Mouse (Mus musculus) intestine, embryonic 15.5 days (tissue): ENCODE measurements around the gene Cda. TPM values are rescaled to one million over a fixed set of nuclear protein-coding genes. Genes with fewer than 3 reads are reported as not detected.

Source experiments
- ATAC-seq: fragments of 200-750 bp; cut with Nextera tagmentation; 2 replicates; pipeline ENCODE4 v1.8.0; 2017; ENCODE audit warnings: moderate TSS enrichment, moderate library complexity
- H3K27ac ChIP-seq: fragments of 300-500 bp; sonication (generic); 2 replicates; pipeline ENCODE4 v1.5.1; 2015; ENCODE audit warnings: mild to moderate bottlenecking, inconsistent platforms
- H3K27me3 ChIP-seq: fragments of 300-500 bp; sonication (generic); replicated peaks from 2 replicates; pipeline ENCODE4 v1.6.1; 2015; ENCODE audit warnings: inconsistent platforms
- H3K36me3 ChIP-seq: fragments of 300-500 bp; sonication (generic); 2 replicates; pipeline ENCODE4 v1.6.1; 2015; ENCODE audit warnings: inconsistent platforms
- H3K4me1 ChIP-seq: fragments of 300-500 bp; sonication (generic); replicated peaks from 2 replicates; pipeline ENCODE4 v1.6.1; 2015; ENCODE audit warnings: inconsistent platforms
- H3K4me2 ChIP-seq: fragments of 300-500 bp; sonication (generic); replicated peaks from 2 replicates; pipeline ENCODE4 v1.6.1; 2015; ENCODE audit warnings: mild to moderate bottlenecking, inconsistent platforms
- H3K4me3 ChIP-seq: fragments of 300-500 bp; sonication (generic); replicated peaks from 2 replicates; pipeline ENCODE4 v1.5.1; 2015; ENCODE audit warnings: inconsistent platforms
- H3K9ac ChIP-seq: fragments of 300-500 bp; sonication (generic); 2 replicates; pipeline ENCODE4 v1.6.1; 2015; ENCODE audit warnings: inconsistent platforms
- H3K9me3 ChIP-seq: fragments of 300-500 bp; sonication (generic); 2 replicates; pipeline ENCODE4 v1.6.1; 2016; ENCODE audit warnings: inconsistent platforms
- WGBS: fragments of 180-500 bp; shearing (Covaris S2); methylation state at CpG from one replicate; pipeline ENCODE4 v1.1.7; 2015; 5-methylcytosine and 5-hydroxymethylcytosine counted together
- polyA plus RNA-seq: library from polyadenylated mRNA; unstranded; fragments of >200 nt; fragmentation: Nextera tagmentation; extraction: Ambion mirVana; gene quantifications from 2 replicates; pipeline ENCODE4 v1.2.1, GENCODE M21; 2015

The Cda gene
- polyA plus RNA-seq, 1 experiment from 2014 or later: 26.5 TPM

GRCm38 (mm10) chr4:138344891-138345545 lies 22.8 kb downstream of the Cda start:
- ATAC-seq: no peak
- Histone ChIP-seq H3K4me1 (peaks cover 6% of the 10 kb centered on the region; the same call in 1 of the 2 replicates), H3K9ac (no peak overlapping the region), H3K36me3 (no peaks in the 10 kb centered on the region), H3K4me3 (no peak overlapping the region), H3K27me3 (no peaks in the 10 kb centered on the region), H3K4me2 (no peak overlapping the region), H3K9me3 (no peaks in the 10 kb centered on the region), H3K27ac (no peak overlapping the region)
- 84% methylated on average over 9 of the region's 9 CpGs for WGBS

- H3K4me3 ChIP-seq: no peak overlapping the region
- H3K27me3 ChIP-seq: no peaks in the 10 kb centered on the region
- peak overlapping the region; percentile 82 for H3K27ac ChIP-seq
- no peaks in the 10 kb centered on the region for H3K36me3 ChIP-seq
- peaks cover 6% of the 10 kb centered on the region; the same call in 1 of the 2 replicates for H3K4me1 ChIP-seq
- no peak overlapping the region for H3K9ac ChIP-seq
- WGBS: 67% methylated on average over 10 of the region's 10 CpGs
- H3K9me3 ChIP-seq: no peaks in the 10 kb centered on the region
- ATAC-seq: no peak
- no peak overlapping the region for H3K4me2 ChIP-seq
Observed at GRCm38 (mm10) chr4:138343341-138343837, 24.4 kb downstream of the Cda start.

GRCm38 (mm10) chr4:138342778-138343177 lies 25.0 kb downstream of the Cda start:
- Histone ChIP-seq H3K27me3 (no peaks in the 10 kb centered on the region), H3K4me2 (no peak overlapping the region), H3K9ac (no peak overlapping the region), H3K36me3 (no peaks in the 10 kb centered on the region), H3K4me1 (peaks cover 6% of the 10 kb centered on the region; the same call in 1 of the 2 replicates), H3K4me3 (no peak overlapping the region), H3K9me3 (no peaks in the 10 kb centered on the region), H3K27ac (peak overlapping the region; percentile 82)
- peak; percentile 93 for ATAC-seq
- WGBS: 51% methylated on average over 6 of the region's 6 CpGs

- ATAC-seq: no peak
- no peak overlapping the region for H3K9ac ChIP-seq
- H3K4me1 ChIP-seq: peaks cover 6% of the 10 kb centered on the region; the same call in 1 of the 2 replicates
- H3K27ac ChIP-seq: no peak overlapping the region
- no peaks in the 10 kb centered on the region for H3K9me3 ChIP-seq
- no peaks in the 10 kb centered on the region for H3K36me3 ChIP-seq
- WGBS: 77% methylated on average over 7 of the region's 7 CpGs
- no peak overlapping the region for H3K4me2 ChIP-seq
- no peaks in the 10 kb centered on the region for H3K27me3 ChIP-seq
- H3K4me3 ChIP-seq: no peak overlapping the region
Observed at GRCm38 (mm10) chr4:138342048-138342447, 25.7 kb downstream of the Cda start.

- Histone ChIP-seq H3K9me3 (no peaks in the 10 kb centered on the region), H3K9ac (no peak overlapping the region), H3K4me2 (no peak overlapping the region), H3K36me3 (no peaks in the 10 kb centered on the region), H3K4me3 (no peak overlapping the region), H3K27me3 (no peaks in the 10 kb centered on the region), H3K27ac (no peak overlapping the region), H3K4me1 (peaks cover 6% of the 10 kb centered on the region; the same call in 1 of the 2 replicates)
- no peak for ATAC-seq
- 73% methylated on average over 8 of the region's 8 CpGs for WGBS
Observed at GRCm38 (mm10) chr4:138341393-138341792, 26.4 kb downstream of the Cda start.

- WGBS: 37% methylated on average over 4 of the region's 4 CpGs
- ATAC-seq: no peak
- Histone ChIP-seq H3K4me2 (no peak overlapping the region), H3K4me1 (peaks cover 6% of the 10 kb centered on the region; the same call in 1 of the 2 replicates), H3K9me3 (no peaks in the 10 kb centered on the region), H3K36me3 (no peaks in the 10 kb centered on the region), H3K27me3 (no peaks in the 10 kb centered on the region), H3K9ac (no peak overlapping the region), H3K27ac (no peak overlapping the region), H3K4me3 (no peak overlapping the region)
Observed at GRCm38 (mm10) chr4:138339963-138340362, 27.8 kb downstream of the Cda start.

GRCm38 (mm10) chr4:138337341-138337740 lies 30.5 kb downstream of the Cda start:
- Histone ChIP-seq H3K4me1 (no peaks in the 10 kb centered on the region), H3K27ac (no peak overlapping the region), H3K4me2 (no peak overlapping the region), H3K36me3 (no peaks in the 10 kb centered on the region), H3K27me3 (no peaks in the 10 kb centered on the region), H3K4me3 (no peak overlapping the region), H3K9me3 (no peaks in the 10 kb centered on the region), H3K9ac (no peak overlapping the region)
- ATAC-seq: no peak
- WGBS: 62% methylated on average over 9 of the region's 9 CpGs

- no peak for ATAC-seq
- WGBS: 70% methylated on average over 5 of the region's 5 CpGs
- Histone ChIP-seq H3K9me3 (no peaks in the 10 kb centered on the region), H3K4me3 (no peak overlapping the region), H3K9ac (no peak overlapping the region), H3K4me2 (no peak overlapping the region), H3K27me3 (no peaks in the 10 kb centered on the region; the same call in 1 of the 2 replicates), H3K27ac (no peak overlapping the region), H3K36me3 (no peaks in the 10 kb centered on the region), H3K4me1 (no peaks in the 10 kb centered on the region)
Observed at GRCm38 (mm10) chr4:138336876-138337275, 30.9 kb downstream of the Cda start.

- Histone ChIP-seq H3K4me2 (no peak overlapping the region), H3K4me1 (no peaks in the 10 kb centered on the region), H3K9me3 (no peaks in the 10 kb centered on the region), H3K27me3 (no peaks in the 10 kb centered on the region; the same call in 1 of the 2 replicates), H3K27ac (no peak overlapping the region), H3K4me3 (no peak overlapping the region), H3K9ac (no peak overlapping the region), H3K36me3 (no peaks in the 10 kb centered on the region)
- ATAC-seq: no peak
- 86% methylated on average over 6 of the region's 6 CpGs for WGBS
Observed at GRCm38 (mm10) chr4:138335648-138336047, 32.1 kb downstream of the Cda start.

- no peaks in the 10 kb centered on the region for H3K9me3 ChIP-seq
- H3K4me2 ChIP-seq: no peak overlapping the region
- H3K27me3 ChIP-seq: no peaks in the 10 kb centered on the region; the same call in 1 of the 2 replicates
- ATAC-seq: no peak
- 77% methylated on average over 12 of the region's 12 CpGs for WGBS
- H3K4me1 ChIP-seq: no peaks in the 10 kb centered on the region
- H3K27ac ChIP-seq: no peak overlapping the region
- no peaks in the 10 kb centered on the region for H3K36me3 ChIP-seq
- no peak overlapping the region for H3K9ac ChIP-seq
- no peak overlapping the region for H3K4me3 ChIP-seq
Observed at GRCm38 (mm10) chr4:138335036-138335435, 32.8 kb downstream of the Cda start.

- peak; percentile 85 for ATAC-seq
- no peak overlapping the region for H3K9ac ChIP-seq
- no peak overlapping the region for H3K4me2 ChIP-seq
- no peaks in the 10 kb centered on the region; the same call in 1 of the 2 replicates for H3K27me3 ChIP-seq
- 62% methylated on average over 4 of the region's 4 CpGs for whole genome bisulfite sequencing
- H3K4me3 ChIP-seq: no peak overlapping the region
- no peaks in the 10 kb centered on the region for H3K9me3 ChIP-seq
- H3K4me1 ChIP-seq: no peaks in the 10 kb centered on the region
- no peak overlapping the region for H3K27ac ChIP-seq
- no peaks in the 10 kb centered on the region for H3K36me3 ChIP-seq
Observed at GRCm38 (mm10) chr4:138333135-138333534, 34.7 kb downstream of the Cda start.

- Histone ChIP-seq H3K27ac (no peak overlapping the region), H3K4me1 (no peaks in the 10 kb centered on the region), H3K27me3 (no peaks in the 10 kb centered on the region; the same call in 1 of the 2 replicates), H3K36me3 (no peaks in the 10 kb centered on the region), H3K9me3 (no peaks in the 10 kb centered on the region), H3K4me2 (no peak overlapping the region), H3K9ac (no peak overlapping the region), H3K4me3 (no peak overlapping the region)
- no peak for ATAC-seq
- WGBS: 81% methylated on average over 9 of the region's 9 CpGs
Observed at GRCm38 (mm10) chr4:138331647-138332046, 36.1 kb downstream of the Cda start.

- Histone ChIP-seq H3K4me2 (no peak overlapping the region), H3K27me3 (no peaks in the 10 kb centered on the region; the same call in 1 of the 2 replicates), H3K9ac (no peak overlapping the region), H3K4me3 (no peak overlapping the region), H3K27ac (no peak overlapping the region), H3K36me3 (no peaks in the 10 kb centered on the region), H3K4me1 (no peaks in the 10 kb centered on the region), H3K9me3 (no peaks in the 10 kb centered on the region)
- WGBS: 25% methylated on average over 15 of the region's 15 CpGs
- no peak for ATAC-seq
Observed at GRCm38 (mm10) chr4:138330264-138330671, 37.5 kb downstream of the Cda start.
